Mouse (Mus musculus): ENCODE measurements around the gene Fgfr2. TPM values are rescaled to one million over a fixed set of nuclear protein-coding genes. Genes with fewer than 3 reads are reported as not detected.

Gene Fgfr2
- polyA plus RNA-seq, 1 experiment from 2014 or later = 20.3 TPM

DNA sequence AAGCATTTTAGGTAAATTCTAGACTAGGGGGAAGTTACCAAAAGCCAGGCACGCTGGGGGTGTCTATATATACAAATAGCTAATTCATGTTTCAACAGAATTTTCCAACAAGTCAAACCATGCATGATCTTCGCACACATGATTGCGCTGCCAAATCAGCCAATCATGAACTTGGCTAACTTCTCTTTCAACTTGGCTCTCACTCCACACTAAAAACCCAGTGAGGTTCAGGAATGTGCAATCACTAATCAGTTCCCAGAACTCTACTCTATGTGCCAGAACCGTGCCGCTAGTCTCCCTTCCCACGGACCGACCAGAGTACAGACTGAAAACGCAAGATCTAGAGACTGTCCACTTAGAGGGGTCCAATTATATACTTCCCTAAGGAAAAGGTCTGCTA is 551.7 kb downstream of the Fgfr2 start:
- Histone ChIP-seq H3K9me3 (replicated peaks; ENCODE audit: control insufficient read depth, low read length) (no peaks in the 10 kb centered on the region), H3K4me2 (ENCODE audit: low read depth, low read length) (peak overlapping the region; percentile 47), H3K36me3 (ENCODE audit: control insufficient read depth, insufficient read depth) (peaks cover 12% of the 10 kb centered on the region), H3K9ac (ENCODE audit: low read length) (no peak overlapping the region), H3K4me1 (ENCODE audit: control insufficient read depth, insufficient read depth, low read length) (peaks cover 47% of the 10 kb centered on the region), H3K27ac (ENCODE audit: low read length) (0 out of 2 replicates have a peak overlapping the region, but pooled peaks have one; percentile 49), H3K27me3 (ENCODE audit: control insufficient read depth, insufficient read depth, low read length) (no peaks in the 10 kb centered on the region), H3K4me3 (ENCODE audit: low read length) (peak overlapping the region; percentile 12; the same call in 1 of the 2 replicates)
- WGBS = 46% methylated on average over 8 of the region's 8 CpGs
- ATAC-seq (replicated peaks; ENCODE audit: extremely low read depth, insufficient read depth, low FRiP score) = no peak

DNA sequence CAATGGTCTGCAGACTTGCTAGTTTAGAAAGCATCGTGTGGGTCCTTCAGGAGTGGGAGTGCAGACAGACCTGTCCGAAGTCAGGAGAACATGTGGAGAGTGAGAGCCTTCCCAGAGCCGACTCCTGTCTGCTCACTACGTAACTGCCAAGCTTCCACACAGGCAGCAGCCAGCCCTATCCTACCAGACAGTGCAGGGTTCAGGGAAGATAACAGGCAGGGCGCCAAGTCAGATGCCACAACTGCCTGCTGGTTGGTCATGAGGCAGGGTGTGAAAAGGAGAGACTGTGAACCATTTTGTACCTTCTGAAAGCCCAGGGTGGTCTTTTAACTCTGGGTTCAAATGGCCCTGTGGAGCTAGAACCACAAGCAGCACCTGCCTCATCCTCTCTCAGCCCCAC is 553.1 kb downstream of the Fgfr2 start:
- Histone ChIP-seq H3K4me2 (ENCODE audit: low read depth, low read length) (0 out of 2 replicates have a peak overlapping the region, but pooled peaks have one; percentile 2), H3K27me3 (ENCODE audit: control insufficient read depth, insufficient read depth, low read length) (no peaks in the 10 kb centered on the region), H3K27ac (ENCODE audit: low read length) (peak overlapping the region; percentile 80), H3K4me1 (ENCODE audit: control insufficient read depth, insufficient read depth, low read length) (peaks cover 47% of the 10 kb centered on the region), H3K4me3 (ENCODE audit: low read length) (no peak overlapping the region), H3K36me3 (ENCODE audit: control insufficient read depth, insufficient read depth) (peaks cover 17% of the 10 kb centered on the region), H3K9ac (ENCODE audit: low read length) (peak overlapping the region; percentile 3; the same call in 1 of the 2 replicates), H3K9me3 (replicated peaks; ENCODE audit: control insufficient read depth, low read length) (no peaks in the 10 kb centered on the region)
- 35% methylated on average over 5 of the region's 5 CpGs for WGBS
- peak; percentile 73 for ATAC-seq (replicated peaks; ENCODE audit: extremely low read depth, insufficient read depth, low FRiP score)

DNA sequence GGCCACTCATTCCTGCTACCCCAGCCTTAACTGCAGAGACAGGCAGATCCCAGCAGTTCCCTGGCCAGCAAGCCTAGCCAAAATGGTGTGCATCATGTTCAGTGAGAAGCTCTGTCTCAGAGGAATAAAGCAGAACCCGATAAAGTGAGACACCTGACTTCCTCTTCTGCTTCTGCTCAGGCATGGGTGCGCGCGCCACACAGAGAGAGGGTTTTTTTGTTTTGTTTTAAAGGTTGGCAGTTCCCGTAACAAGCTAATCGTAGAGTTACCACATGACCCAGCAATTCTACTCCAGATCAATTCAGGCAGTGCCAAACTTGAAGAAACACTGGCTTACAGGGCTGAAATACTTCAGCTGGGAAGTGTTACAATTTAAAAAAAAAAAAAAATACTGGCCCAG is 554.3 kb downstream of the Fgfr2 start:
- ATAC-seq (replicated peaks; ENCODE audit: extremely low read depth, insufficient read depth, low FRiP score) = no peak
- whole genome bisulfite sequencing = 79% methylated on average over 6 of the region's 6 CpGs
- H3K9ac ChIP-seq (ENCODE audit: low read length) = no peak overlapping the region
- H3K27me3 ChIP-seq (ENCODE audit: control insufficient read depth, insufficient read depth, low read length) = no peaks in the 10 kb centered on the region
- no peaks in the 10 kb centered on the region for H3K9me3 ChIP-seq (replicated peaks; ENCODE audit: control insufficient read depth, low read length)
- H3K4me1 ChIP-seq (ENCODE audit: control insufficient read depth, insufficient read depth, low read length) = peaks cover 41% of the 10 kb centered on the region
- H3K4me3 ChIP-seq (ENCODE audit: low read length) = no peak overlapping the region
- no peak overlapping the region for H3K4me2 ChIP-seq (ENCODE audit: low read depth, low read length)
- H3K27ac ChIP-seq (ENCODE audit: low read length) = no peak overlapping the region
- H3K36me3 ChIP-seq (ENCODE audit: control insufficient read depth, insufficient read depth) = peaks cover 30% of the 10 kb centered on the region

DNA sequence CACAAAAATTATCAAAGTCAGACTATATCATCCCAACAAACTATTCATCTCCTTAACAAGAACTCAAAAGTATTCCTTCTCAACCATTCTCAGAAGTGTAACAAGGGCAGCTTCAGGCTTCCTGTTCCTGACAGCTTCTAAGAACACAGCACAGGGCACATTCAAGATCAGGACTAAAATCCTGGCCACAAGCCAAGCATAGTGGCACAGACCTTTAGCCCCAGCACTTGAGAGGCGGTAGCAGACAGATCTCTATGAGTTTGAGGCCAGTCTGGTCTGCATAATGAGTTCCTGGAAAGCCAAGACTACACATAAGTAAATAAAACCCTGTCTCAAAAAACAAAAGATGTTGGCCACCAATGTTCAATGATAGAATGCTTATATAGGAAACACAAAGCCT is 557.3 kb downstream of the Fgfr2 start:
- H3K9ac ChIP-seq (ENCODE audit: low read length) = no peak overlapping the region
- peaks cover 17% of the 10 kb centered on the region for H3K4me1 ChIP-seq (ENCODE audit: control insufficient read depth, insufficient read depth, low read length)
- H3K4me2 ChIP-seq (ENCODE audit: low read depth, low read length) = no peak overlapping the region
- no peaks in the 10 kb centered on the region for H3K27me3 ChIP-seq (ENCODE audit: control insufficient read depth, insufficient read depth, low read length)
- ATAC-seq (replicated peaks; ENCODE audit: extremely low read depth, insufficient read depth, low FRiP score) = no peak
- no peaks in the 10 kb centered on the region for H3K9me3 ChIP-seq (replicated peaks; ENCODE audit: control insufficient read depth, low read length)
- H3K4me3 ChIP-seq (ENCODE audit: low read length) = no peak overlapping the region
- peaks cover 57% of the 10 kb centered on the region for H3K36me3 ChIP-seq (ENCODE audit: control insufficient read depth, insufficient read depth)
- WGBS = 24% methylated on average over 1 of the region's 1 CpGs
- H3K27ac ChIP-seq (ENCODE audit: low read length) = no peak overlapping the region

- ATAC-seq (replicated peaks; ENCODE audit: extremely low read depth, insufficient read depth, low FRiP score) = no peak
- Histone ChIP-seq H3K4me3 (ENCODE audit: low read length) (no peak overlapping the region), H3K36me3 (ENCODE audit: control insufficient read depth, insufficient read depth) (peaks cover 60% of the 10 kb centered on the region), H3K9me3 (replicated peaks; ENCODE audit: control insufficient read depth, low read length) (no peaks in the 10 kb centered on the region), H3K9ac (ENCODE audit: low read length) (no peak overlapping the region), H3K4me1 (ENCODE audit: control insufficient read depth, insufficient read depth, low read length) (no peaks in the 10 kb centered on the region), H3K27me3 (ENCODE audit: control insufficient read depth, insufficient read depth, low read length) (no peaks in the 10 kb centered on the region), H3K4me2 (ENCODE audit: low read depth, low read length) (no peak overlapping the region), H3K27ac (ENCODE audit: low read length) (no peak overlapping the region)
- WGBS = 52% methylated on average over 3 of the region's 3 CpGs
These were observed 563.9 kb downstream of the Fgfr2 start for GRCm38 (mm10) chr7:132559138-132559766.

DNA sequence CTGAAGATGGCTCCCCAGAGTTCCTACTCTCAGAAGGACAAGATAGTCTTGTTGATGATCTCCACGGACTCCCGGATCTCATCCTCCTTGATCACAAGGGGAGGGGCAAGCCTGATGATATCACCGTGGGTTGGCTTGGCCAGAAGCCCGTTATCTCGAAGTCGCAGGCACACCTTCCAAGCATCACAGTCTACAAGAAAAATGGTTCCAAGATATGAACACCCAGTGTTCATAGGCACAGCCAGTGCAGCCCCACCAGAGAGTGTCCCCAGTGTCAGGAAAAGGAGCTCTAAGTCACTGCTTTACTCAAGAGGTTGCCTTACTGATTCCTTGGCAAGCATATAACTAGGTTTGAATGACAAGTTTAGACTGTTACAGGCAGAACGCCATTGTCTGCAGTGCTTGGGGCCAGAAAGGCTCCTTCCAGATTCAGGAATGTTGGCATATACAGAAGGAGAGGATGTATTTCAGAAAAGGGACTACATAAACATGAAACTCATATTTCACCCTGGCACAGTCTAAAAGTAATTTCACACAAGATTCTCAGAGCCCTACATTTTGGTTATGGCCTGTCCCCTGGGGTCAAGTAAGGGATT is 564.9 kb downstream of the Fgfr2 start:
- no peak overlapping the region for H3K4me3 ChIP-seq (ENCODE audit: low read length)
- peaks cover 51% of the 10 kb centered on the region for H3K36me3 ChIP-seq (ENCODE audit: control insufficient read depth, insufficient read depth)
- ATAC-seq (replicated peaks; ENCODE audit: extremely low read depth, insufficient read depth, low FRiP score) = no peak
- no peaks in the 10 kb centered on the region for H3K27me3 ChIP-seq (ENCODE audit: control insufficient read depth, insufficient read depth, low read length)
- no peak overlapping the region for H3K4me2 ChIP-seq (ENCODE audit: low read depth, low read length)
- no peaks in the 10 kb centered on the region for H3K9me3 ChIP-seq (replicated peaks; ENCODE audit: control insufficient read depth, low read length)
- no peak overlapping the region for H3K27ac ChIP-seq (ENCODE audit: low read length)
- WGBS = 70% methylated on average over 7 of the region's 7 CpGs
- no peaks in the 10 kb centered on the region for H3K4me1 ChIP-seq (ENCODE audit: control insufficient read depth, insufficient read depth, low read length)
- H3K9ac ChIP-seq (ENCODE audit: low read length) = no peak overlapping the region

DNA sequence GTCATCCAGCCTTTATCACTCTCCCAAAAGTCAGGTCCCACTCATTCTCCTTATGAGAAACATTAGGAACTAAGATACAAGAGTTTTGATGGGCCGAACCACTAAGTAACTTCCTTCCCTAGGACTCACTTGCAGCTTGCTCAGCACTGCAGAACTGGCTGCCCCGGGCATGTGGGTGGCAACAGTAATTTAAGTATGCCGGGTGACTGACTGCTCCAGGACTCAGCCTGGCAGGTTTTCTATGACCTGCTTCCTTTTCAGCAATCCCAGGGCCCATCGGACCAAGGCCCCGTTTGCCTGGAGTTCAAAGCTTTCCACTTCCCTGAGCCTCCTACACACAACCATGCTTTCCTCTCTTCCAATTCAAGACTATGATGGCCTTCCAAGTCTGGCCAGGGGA is 566.6 kb downstream of the Fgfr2 start:
- H3K36me3 ChIP-seq (ENCODE audit: control insufficient read depth, insufficient read depth) = peaks cover 36% of the 10 kb centered on the region
- no peaks in the 10 kb centered on the region for H3K9me3 ChIP-seq (replicated peaks; ENCODE audit: control insufficient read depth, low read length)
- no peaks in the 10 kb centered on the region for H3K27me3 ChIP-seq (ENCODE audit: control insufficient read depth, insufficient read depth, low read length)
- no peaks in the 10 kb centered on the region for H3K4me1 ChIP-seq (ENCODE audit: control insufficient read depth, insufficient read depth, low read length)
- H3K9ac ChIP-seq (ENCODE audit: low read length) = no peak overlapping the region
- H3K27ac ChIP-seq (ENCODE audit: low read length) = no peak overlapping the region
- no peak for ATAC-seq (replicated peaks; ENCODE audit: extremely low read depth, insufficient read depth, low FRiP score)
- no peak overlapping the region for H3K4me2 ChIP-seq (ENCODE audit: low read depth, low read length)
- WGBS = 85% methylated on average over 5 of the region's 5 CpGs
- no peak overlapping the region for H3K4me3 ChIP-seq (ENCODE audit: low read length)

DNA sequence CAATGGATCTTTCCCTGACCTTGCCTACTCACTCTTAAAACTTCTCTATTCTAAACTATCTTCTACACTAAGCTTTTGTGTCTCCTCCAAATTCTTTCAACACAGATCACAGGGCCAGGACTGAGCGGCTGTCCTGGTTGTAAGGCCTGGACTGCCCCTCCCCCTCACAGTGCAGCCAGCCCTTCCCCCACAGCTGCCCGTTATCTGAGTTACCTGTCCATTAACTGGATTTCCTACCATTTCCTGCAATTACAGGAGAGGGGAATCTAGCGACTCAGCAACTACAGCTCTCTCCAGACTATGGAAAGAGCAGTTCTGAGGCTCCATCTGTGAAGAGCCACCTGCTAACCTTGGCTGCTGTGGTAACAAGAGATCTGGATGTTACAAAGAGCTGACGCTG is 567.2 kb downstream of the Fgfr2 start:
- Histone ChIP-seq H3K9me3 (replicated peaks; ENCODE audit: control insufficient read depth, low read length) (no peaks in the 10 kb centered on the region), H3K9ac (ENCODE audit: low read length) (no peak overlapping the region), H3K4me3 (ENCODE audit: low read length) (no peak overlapping the region), H3K27me3 (ENCODE audit: control insufficient read depth, insufficient read depth, low read length) (no peaks in the 10 kb centered on the region), H3K4me2 (ENCODE audit: low read depth, low read length) (no peak overlapping the region), H3K36me3 (ENCODE audit: control insufficient read depth, insufficient read depth) (peaks cover 29% of the 10 kb centered on the region), H3K4me1 (ENCODE audit: control insufficient read depth, insufficient read depth, low read length) (0 out of 2 replicates have a peak, but pooled peaks cover 2% of the 10 kb centered on the region), H3K27ac (ENCODE audit: low read length) (no peak overlapping the region)
- no peak for ATAC-seq (replicated peaks; ENCODE audit: extremely low read depth, insufficient read depth, low FRiP score)
- WGBS = 33% methylated on average over 4 of the region's 4 CpGs

- H3K9ac ChIP-seq (ENCODE audit: low read length) = no peak overlapping the region
- no peak for ATAC-seq (replicated peaks; ENCODE audit: extremely low read depth, insufficient read depth, low FRiP score)
- H3K9me3 ChIP-seq (replicated peaks; ENCODE audit: control insufficient read depth, low read length) = no peaks in the 10 kb centered on the region
- H3K27ac ChIP-seq (ENCODE audit: low read length) = no peak overlapping the region
- WGBS = 46% methylated on average over 2 of the region's 2 CpGs
- no peaks in the 10 kb centered on the region for H3K27me3 ChIP-seq (ENCODE audit: control insufficient read depth, insufficient read depth, low read length)
- peaks cover 17% of the 10 kb centered on the region for H3K36me3 ChIP-seq (ENCODE audit: control insufficient read depth, insufficient read depth)
- no peak overlapping the region for H3K4me2 ChIP-seq (ENCODE audit: low read depth, low read length)
- 0 out of 2 replicates have a peak, but pooled peaks cover 2% of the 10 kb centered on the region for H3K4me1 ChIP-seq (ENCODE audit: control insufficient read depth, insufficient read depth, low read length)
- no peak overlapping the region for H3K4me3 ChIP-seq (ENCODE audit: low read length)
These were observed 569.1 kb downstream of the Fgfr2 start for GRCm38 (mm10) chr7:132554091-132554490.
